Mouse (Mus musculus) kidney, postnatal 0 days (tissue): ENCODE data around the gene Echdc1. TPM values are rescaled to one million over a fixed set of nuclear protein-coding genes. Genes with fewer than 3 reads are reported as not detected.
A peak's percentile ranks its signal among the peaks of the same experiment; 100 is the strongest.

Experiments used
- ATAC-seq: fragments of 200-750 bp; cut with Nextera tagmentation; replicated peaks from 2 replicates; pipeline ENCODE4 v1.8.0; 2017; ENCODE audit warnings: low read depth, moderate number of reproducible peaks, moderate TSS enrichment, moderate library complexity; ENCODE audit not compliant: low FRiP score
- DNase-seq: peaks from one replicate; pipeline ENCODE4 v3.0.0-alpha.2; 2016; ENCODE audit warnings: low spot score
- H3K27ac ChIP-seq: fragments of 300-500 bp; sonication (generic); 2 replicates; pipeline ENCODE4 v1.5.1; 2014; ENCODE audit warnings: mild to moderate bottlenecking
- H3K27me3 ChIP-seq: fragments of 300-500 bp; sonication (generic); 2 replicates; pipeline ENCODE4 v1.6.1; 2014; ENCODE audit warnings: low read length, mixed read lengths; ENCODE audit not compliant: insufficient read depth
- H3K36me3 ChIP-seq: fragments of 300-500 bp; sonication (generic); 2 replicates; pipeline ENCODE4 v1.6.1; 2014; ENCODE audit warnings: low read length, mixed read lengths; ENCODE audit not compliant: insufficient read depth
- H3K4me1 ChIP-seq: fragments of 300-500 bp; sonication (generic); replicated peaks from 2 replicates; pipeline ENCODE4 v1.6.1; 2014; ENCODE audit warnings: antibody characterized with exemption, low read length, mixed read lengths; ENCODE audit not compliant: insufficient read depth
- H3K4me2 ChIP-seq: fragments of 300-500 bp; sonication (generic); 2 replicates; pipeline ENCODE4 v1.6.1; 2014; ENCODE audit warnings: mild to moderate bottlenecking, low read length, moderate library complexity, mixed read lengths
- H3K4me3 ChIP-seq: fragments of 300-500 bp; sonication (generic); replicated peaks from 2 replicates; pipeline ENCODE4 v1.5.1; 2014; ENCODE audit warnings: low read depth, low read length
- H3K9ac ChIP-seq: fragments of 300-500 bp; sonication (generic); 2 replicates; pipeline ENCODE4 v1.6.1; 2014; ENCODE audit warnings: low read depth, low read length
- H3K9me3 ChIP-seq: fragments of 300-500 bp; sonication (generic); replicated peaks from 2 replicates; pipeline ENCODE4 v1.6.1; 2016; ENCODE audit warnings: low read length, inconsistent platforms, mixed read lengths
- CTCF ChIP-seq: IDR thresholded peaks from 2 replicates; pipeline ENCODE4 v1.5.1; 2016; ENCODE audit warnings: antibody characterized with exemption, low read depth, mild to moderate bottlenecking, moderate library complexity
- WGBS: fragments of 180-500 bp; shearing (Covaris S2); extraction: QIAGEN DNeasy Blood & Tissue Kit; methylation state at CpG from one replicate; pipeline ENCODE4 v1.1.7; 2014; 5-methylcytosine and 5-hydroxymethylcytosine counted together
- polyA plus RNA-seq: library from polyadenylated mRNA; unstranded; fragments of >200 nt; fragmentation: Nextera tagmentation; extraction: Ambion mirVana; gene quantifications from 2 replicates; pipeline ENCODE4 v1.2.1, GENCODE M21; 2015

Echdc1 gene
- polyA plus RNA-seq, 1 experiment from 2014 or later = 33.4 TPM

DNA sequence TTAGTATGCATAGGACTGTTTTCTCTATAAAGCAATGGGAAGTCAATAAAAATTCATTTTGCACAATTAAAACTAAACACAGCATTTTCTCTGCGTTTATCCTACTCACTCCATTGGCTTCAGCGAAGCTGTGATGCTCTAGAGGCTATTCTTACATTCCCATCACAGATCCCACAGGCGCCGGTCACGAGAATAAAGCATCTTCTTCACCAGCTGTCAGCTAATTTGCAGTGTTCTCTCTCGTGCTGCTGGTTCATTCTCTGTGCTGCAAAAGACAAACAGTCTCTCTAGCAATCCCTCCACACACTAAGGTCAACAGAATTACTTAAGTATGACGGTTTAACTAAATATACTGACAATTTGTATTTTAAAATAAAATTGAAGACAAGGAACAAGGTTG is 41.2 kb downstream of the Echdc1 start:
- H3K27ac ChIP-seq = no peak overlapping the region
- no peaks in the 10 kb centered on the region for H3K4me1 ChIP-seq
- no peak overlapping the region for H3K4me2 ChIP-seq
- no peaks in the 10 kb centered on the region for H3K9me3 ChIP-seq
- peaks cover 7% of the 10 kb centered on the region; the same call in 1 of the 2 replicates for H3K36me3 ChIP-seq
- WGBS = 75% methylated on average over 7 of the region's 7 CpGs
- DNase-seq (no peak), ATAC-seq (no peak)
- no peak overlapping the region for H3K9ac ChIP-seq
- no peaks in the 10 kb centered on the region for H3K27me3 ChIP-seq
- H3K4me3 ChIP-seq = no peak overlapping the region
- no peak for TF ChIP-seq CTCF

DNA sequence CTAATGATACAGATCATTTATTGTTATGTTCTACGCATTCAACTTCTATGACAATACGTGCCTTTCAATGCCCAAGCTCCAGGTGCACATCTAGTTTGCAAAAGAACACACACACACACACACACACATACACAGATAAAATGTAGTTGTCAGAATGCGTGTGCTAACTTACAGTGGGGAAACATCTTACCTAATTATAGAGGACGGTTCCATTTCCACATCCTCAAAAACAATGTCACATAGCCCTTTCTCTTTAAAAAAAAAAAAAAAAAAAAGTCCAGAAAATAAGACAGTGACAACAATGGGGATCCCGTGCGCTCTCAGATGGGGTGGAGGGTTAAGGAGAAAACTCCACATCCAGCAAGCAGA is 48.1 kb downstream of the Echdc1 start:
- H3K9me3 ChIP-seq = no peaks in the 10 kb centered on the region
- ATAC-seq (no peak), DNase-seq (no peak)
- WGBS = under 1% methylated on average over 6 of the region's 6 CpGs
- 0 out of 2 replicates have a peak, but pooled peaks cover 5% of the 10 kb centered on the region for H3K4me1 ChIP-seq
- TF ChIP-seq CTCF = no peak
- H3K36me3 ChIP-seq = no peaks in the 10 kb centered on the region
- peak overlapping the region; percentile 99 for H3K27ac ChIP-seq
- H3K4me3 ChIP-seq = peak overlapping the region; percentile 83
- H3K9ac ChIP-seq = peak overlapping the region; percentile 99
- peak overlapping the region; percentile 82 for H3K4me2 ChIP-seq
- no peaks in the 10 kb centered on the region for H3K27me3 ChIP-seq

DNA sequence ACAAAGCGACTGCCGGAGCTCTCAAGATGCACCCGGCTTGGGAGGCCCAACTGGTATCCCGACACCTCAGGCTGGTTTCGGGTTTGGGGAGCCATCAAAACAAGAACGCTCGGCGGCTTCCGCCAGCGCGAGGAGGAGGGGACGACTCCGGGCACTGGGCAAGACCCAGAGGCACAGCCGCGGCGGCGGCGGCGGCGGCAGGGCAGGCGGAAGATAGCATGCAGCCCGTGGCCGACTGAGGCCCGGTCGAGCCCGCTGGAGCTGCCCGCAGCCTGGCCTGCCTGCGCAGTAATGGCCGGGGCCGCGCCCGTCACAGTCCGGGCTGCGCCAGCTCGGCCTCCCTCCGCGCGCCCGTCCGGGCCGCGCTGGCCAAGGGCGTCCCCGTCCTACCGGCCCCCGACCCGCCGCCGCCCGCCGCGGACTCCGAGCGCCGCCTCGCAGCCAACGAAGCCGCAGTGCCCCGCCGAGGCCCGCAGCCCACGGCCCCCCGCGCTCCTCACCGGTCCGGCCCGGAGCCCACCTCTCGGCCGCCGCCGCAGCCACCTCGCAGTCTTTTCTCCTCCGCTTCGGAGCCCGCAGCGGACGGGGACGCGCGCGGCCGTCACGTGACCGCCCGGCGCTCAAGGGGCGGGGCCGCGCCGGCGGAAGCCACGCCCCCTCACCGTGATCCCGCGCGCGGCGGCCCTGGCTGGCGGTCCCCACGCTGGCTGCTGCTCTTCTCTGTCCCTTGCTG is 48.7 kb downstream of the Echdc1 start:
- peak overlapping the region; percentile 83 for H3K4me3 ChIP-seq
- H3K4me1 ChIP-seq = 0 out of 2 replicates have a peak, but pooled peaks cover 5% of the 10 kb centered on the region
- peak overlapping the region; percentile 99 for H3K27ac ChIP-seq
- H3K4me2 ChIP-seq = peak overlapping the region; percentile 82
- no peaks in the 10 kb centered on the region for H3K36me3 ChIP-seq
- TF ChIP-seq CTCF = no peak
- peak overlapping the region; percentile 99 for H3K9ac ChIP-seq
- ATAC-seq (peak; percentile 98), DNase-seq (peak; percentile 87)
- no peaks in the 10 kb centered on the region for H3K9me3 ChIP-seq
- WGBS = under 1% methylated on average over 50 of the region's 100 CpGs
- no peaks in the 10 kb centered on the region for H3K27me3 ChIP-seq

DNA sequence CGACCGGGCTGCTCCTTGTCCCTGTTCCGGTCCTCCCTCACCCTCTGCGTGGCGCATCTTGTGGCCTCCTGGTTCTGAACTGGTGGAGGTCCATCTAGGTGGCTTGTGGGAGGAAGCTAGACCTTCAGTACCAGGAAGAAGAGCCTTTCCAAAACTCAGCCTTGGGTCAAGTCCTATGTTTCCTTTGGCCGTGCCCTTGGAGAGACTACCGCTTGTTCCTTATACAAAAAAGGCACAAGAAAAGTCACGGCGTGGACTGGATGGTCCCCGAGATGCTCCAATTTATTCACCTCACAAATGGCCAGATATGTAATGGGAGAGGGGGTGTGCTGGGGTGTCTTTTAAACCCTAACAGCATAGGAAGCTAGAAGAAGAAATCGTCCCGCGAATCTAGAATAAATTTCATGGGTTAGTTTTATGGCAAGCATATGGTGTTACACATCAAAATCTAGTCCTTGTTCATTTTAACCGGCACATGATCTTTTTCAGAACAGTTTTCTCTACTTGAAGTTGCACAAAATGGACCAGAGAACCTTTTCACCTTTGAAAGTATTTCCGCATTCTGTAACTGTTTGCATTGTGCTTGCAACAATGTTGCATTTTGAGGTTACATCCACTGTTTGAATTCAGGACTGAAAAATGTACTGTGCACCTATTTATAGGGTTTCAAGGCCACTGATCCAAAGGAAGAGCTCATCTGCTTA is 49.4 kb downstream of the Echdc1 start, which contains the start of gene Rnf146:
Rnf146 (minus strand) TSS at position 246 of the 704 bp plus-strand sequence.
- H3K36me3 ChIP-seq = no peaks in the 10 kb centered on the region
- H3K9me3 ChIP-seq = no peaks in the 10 kb centered on the region
- DNase-seq (no peak), ATAC-seq (no peak)
- peak within 1 kb of the TSS; percentile 99 for H3K9ac ChIP-seq
- TF ChIP-seq CTCF = peak; percentile 7; the same call in 1 of the 2 replicates
- peak within 1 kb of the TSS; percentile 82 for H3K4me2 ChIP-seq
- peak within 1 kb of the TSS; percentile 99 for H3K27ac ChIP-seq
- WGBS = 4% methylated on average over 15 of the region's 15 CpGs
- H3K4me3 ChIP-seq = peak within 1 kb of the TSS; percentile 83
- 0 out of 2 replicates have a peak, but pooled peaks cover 5% of the 10 kb centered on the region for H3K4me1 ChIP-seq
- no peaks in the 10 kb centered on the region for H3K27me3 ChIP-seq

DNA sequence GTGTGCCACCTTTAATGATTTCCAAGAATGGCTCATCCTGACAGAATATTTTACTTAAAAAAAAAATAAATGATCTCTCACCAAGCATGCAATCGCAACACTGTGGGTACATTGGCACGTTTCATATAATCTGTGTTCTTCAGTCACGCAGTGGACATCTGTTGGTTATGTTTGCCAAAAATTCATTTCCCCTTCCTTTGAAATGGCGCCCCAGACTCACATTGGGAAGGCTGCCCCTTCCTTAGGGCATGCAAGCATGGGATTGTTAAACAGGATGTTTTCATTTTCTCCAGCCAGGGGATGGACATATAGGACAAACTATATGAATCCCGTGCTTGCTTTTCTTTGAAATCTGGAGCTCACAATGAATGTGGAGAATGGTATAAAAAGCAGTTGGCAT is 61.1 kb downstream of the Echdc1 start:
- Histone ChIP-seq H3K4me3 (no peak overlapping the region), H3K9me3 (no peaks in the 10 kb centered on the region), H3K4me2 (no peak overlapping the region), H3K9ac (no peak overlapping the region), H3K27ac (no peak overlapping the region), H3K36me3 (no peaks in the 10 kb centered on the region), H3K4me1 (no peaks in the 10 kb centered on the region), H3K27me3 (no peaks in the 10 kb centered on the region)
- TF ChIP-seq CTCF = no peak
- DNase-seq (no peak), ATAC-seq (no peak)
- 85% methylated on average over 5 of the region's 5 CpGs for WGBS

DNA sequence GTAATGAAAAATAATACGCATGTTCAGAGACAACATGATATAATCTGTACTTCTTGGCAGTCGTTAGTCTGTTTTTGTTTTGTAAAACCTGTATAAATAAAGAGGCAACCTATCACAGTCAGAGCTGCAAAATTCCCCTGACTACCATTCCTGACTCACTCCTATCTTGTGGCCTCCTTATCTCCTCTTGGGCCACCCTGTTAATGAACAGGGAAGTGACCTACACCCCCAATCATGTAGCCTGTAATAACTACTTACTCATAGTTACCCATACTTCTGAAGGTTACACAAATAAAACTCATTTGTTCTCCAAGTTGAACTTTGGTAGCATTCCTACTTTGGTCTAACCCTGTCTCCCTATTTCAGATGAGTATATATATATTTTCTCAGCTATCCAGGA is 68.6 kb downstream of the Echdc1 start:
- WGBS = 59% methylated on average over 2 of the region's 2 CpGs

More for the DNA sequence above, 68.6 kb downstream of the Echdc1 start:
- ATAC-seq = no peak
- Histone ChIP-seq H3K27me3 (no peaks in the 10 kb centered on the region), H3K27ac (no peak overlapping the region), H3K4me3 (no peak overlapping the region), H3K4me1 (no peaks in the 10 kb centered on the region), H3K9me3 (no peaks in the 10 kb centered on the region), H3K9ac (no peak overlapping the region), H3K36me3 (no peaks in the 10 kb centered on the region), H3K4me2 (no peak overlapping the region)
- no peak for DNase-seq
- no peak for TF ChIP-seq CTCF
